Mouse (Mus musculus): ENCODE data around the gene Dhx15.

GRCm38 (mm10) chr5:52126263-52126662, 64.1 kb downstream of the Dhx15 start:
- TF ChIP-seq CTCF (IDR thresholded peaks at IDR 0.05; ENCODE audit: control insufficient read depth, insufficient read depth, insufficient replicate concordance, low read depth, low read length): no peak
- no peak for TF ChIP-seq POLR2A (IDR thresholded peaks at IDR 0.05; ENCODE audit: control insufficient read depth, low read depth, low read length)

Measured in testis, adult 2 months (tissue).